Mouse (Mus musculus) testis, adult 2 months (tissue): Measurements from ENCODE around the gene Gpr153.

Experiments
- CTCF ChIP-seq: fragments of 200-500 bp; IDR thresholded peaks from 2 replicates; pipeline ENCODE4 v1.5.1; 2012; ENCODE audit warnings: low read depth, mild to moderate bottlenecking, inconsistent platforms, low read length, moderate library complexity; ENCODE audit not compliant: control insufficient read depth, insufficient read depth, insufficient replicate concordance
- POLR2A ChIP-seq: fragments of 200-500 bp; IDR thresholded peaks from 2 replicates; pipeline ENCODE4 v1.6.1; 2012; ENCODE audit warnings: low read depth, mild to moderate bottlenecking, inconsistent platforms, low read length, moderate library complexity; ENCODE audit not compliant: control insufficient read depth

GRCm38 (mm10) chr4:152283186-152283950 is 9.3 kb downstream of the Gpr153 start:
- TF ChIP-seq CTCF = peak; percentile 85
- TF ChIP-seq POLR2A = no peak
